Mouse (Mus musculus) CD4-positive, CD25-positive, alpha-beta regulatory T cell, adult 2 months (primary cell): ENCODE measurements around the gene Gm21738.
"Not testable (repeated sequence)": the region's sequence is repeated elsewhere in the genome, so short reads cannot be mapped to it uniquely, and the experiment has no call there.

Source experiments
- DNase-seq: peaks from one replicate; pipeline ENCODE4 v3.0.0-alpha.2; 2012; ENCODE audit warnings: low read depth, low spot score

Gm21738 gene

GRCm38 (mm10) chr14:19418830-19419229 is at the start of gene Gm21738:
TSS of gene Gm21738 (minus strand) at chr14:19418930.
- not testable (repeated sequence) for DNase-seq

- DNase-seq, result not testable (repeated sequence)
These were observed 35.0 kb downstream of the Gm21738 start for GRCm38 (mm10) chr14:19383741-19384140.
